Mouse (Mus musculus): Measurements from ENCODE around the gene Fanci. TPM values are rescaled to one million over a fixed set of nuclear protein-coding genes. Genes with fewer than 3 reads are reported as not detected.

Gene Fanci
- total RNA-seq, 2 experiments from 2014 or later: 0.42 to 0.50 TPM

DNA sequence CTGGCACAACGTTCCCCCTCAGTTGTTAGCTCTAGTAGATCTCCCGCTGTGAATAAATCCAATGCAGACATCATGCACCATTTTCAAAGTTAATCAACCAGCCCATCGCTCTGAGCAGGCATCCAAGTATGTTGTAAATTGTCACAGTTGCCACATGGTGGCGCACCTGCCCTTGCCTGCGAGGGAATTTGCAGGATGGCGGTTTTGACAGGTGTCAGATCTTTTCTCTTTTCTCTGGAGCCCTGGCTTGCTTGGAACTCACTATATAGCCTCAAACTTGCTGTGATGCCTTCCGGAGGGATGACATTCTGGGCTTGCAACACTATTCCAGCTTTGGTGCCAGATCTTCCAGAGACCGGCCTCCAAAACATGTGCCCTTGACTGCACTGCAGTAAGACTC lies 102.2 kb downstream of the Fanci start:
- DNase-seq (ENCODE audit: low spot score in 2 of 2): peak; percentile 66 to 68
- intact Hi-C loops (cut with DNase I): loop anchor here (10.0 kb wide), 1 partner anchor 241 kb away; the partner anchor contains the start of gene Plin1

- intact Hi-C loops (cut with DNase I): loop anchor here (1.0 to 10.0 kb wide), 3 partner anchors 99 to 239 kb away; partner anchors contain the start of gene Plin1
Observed at GRCm38 (mm10) chr7:79495988-79496815, 104.5 kb downstream of the Fanci start.

DNA sequence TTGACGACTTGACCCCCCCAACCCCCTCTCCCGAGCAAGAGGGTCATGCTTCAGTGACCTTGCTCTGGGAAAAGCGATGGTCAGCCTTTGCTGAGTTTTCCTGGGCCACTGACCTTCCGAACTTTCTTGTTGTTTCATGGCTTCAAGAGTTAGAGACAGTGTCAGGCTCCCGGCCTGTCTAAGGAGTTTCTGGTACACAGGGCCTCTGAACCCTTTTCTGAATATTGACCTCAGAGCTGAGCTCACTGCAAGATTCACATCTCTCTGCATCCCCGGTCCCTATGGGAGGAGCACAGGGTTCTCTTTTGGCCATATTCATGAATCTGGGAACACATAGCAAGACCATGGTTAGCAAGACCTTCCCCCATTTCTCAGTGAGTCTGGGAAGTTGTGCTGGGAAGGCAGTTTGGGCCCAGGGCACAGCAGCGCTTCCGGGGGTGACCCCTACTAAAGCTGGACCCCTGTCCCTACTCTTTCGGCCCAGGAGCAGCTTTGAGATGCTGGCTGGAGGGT lies 105.1 kb downstream of the Fanci start:
- no peak for DNase-seq (ENCODE audit: low spot score in 2 of 2)
- intact Hi-C loops (cut with DNase I): loop anchor here (1.0 to 10.0 kb wide), 3 partner anchors 98 to 238 kb away; partner anchors contain the start of gene Plin1

More at GRCm38 (mm10) chr7:79495988-79496815, 104.5 kb downstream of the Fanci start:
- DNase-seq (ENCODE audit: low spot score in 2 of 2): peak; percentile 91 to 92

- intact Hi-C loops (cut with DNase I): loop anchor here (5.0 to 10.0 kb wide), 2 partner anchors 155 to 237 kb away; partner anchors contain the start of gene Plin1
- DNase-seq (ENCODE audit: low spot score in 2 of 2): peak in 1 of 2 experiments; percentile 21
Observed at GRCm38 (mm10) chr7:79497701-79498115, 106.0 kb downstream of the Fanci start.

DNA sequence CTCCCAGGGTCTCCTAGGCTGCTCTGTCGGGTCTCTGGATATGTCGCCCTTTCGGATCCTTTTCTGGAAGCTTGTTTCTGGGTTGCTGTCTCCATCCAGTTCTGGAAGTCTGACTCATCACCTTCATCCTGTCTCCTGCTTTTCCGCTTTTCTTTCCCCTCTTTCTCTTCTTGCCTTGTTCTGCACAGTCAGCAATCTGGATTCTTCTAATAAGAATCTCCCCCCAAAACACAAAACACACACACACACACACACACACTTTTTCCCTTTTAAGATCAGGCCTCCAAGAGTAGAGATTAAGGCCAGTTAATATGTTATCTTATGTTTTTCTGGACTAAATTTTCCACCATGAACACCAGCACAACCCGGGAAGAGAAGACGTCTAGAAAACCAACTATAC lies 106.6 kb downstream of the Fanci start:
- DNase-seq (ENCODE audit: low spot score in 2 of 2): no peak
- intact Hi-C loops (cut with DNase I): loop anchor here (5.0 to 10.0 kb wide), 2 partner anchors 154 to 236 kb away; partner anchors contain the start of gene Plin1

GRCm38 (mm10) chr7:79498965-79499595 lies 107.4 kb downstream of the Fanci start:
- peak; percentile 40 to 42 for DNase-seq (ENCODE audit: low spot score in 2 of 2)
- intact Hi-C loops (cut with DNase I): loop anchor here (5.0 to 10.0 kb wide), 2 partner anchors 153 to 236 kb away; partner anchors contain the start of gene Plin1

Other genes with a start within 250 kb of the Fanci start
- 100 to 1,000 TPM; 185 to 203 TPM for gene Mfge8, start 242.9 kb upstream of the Fanci start, total RNA-seq (2021)
- 100 to 1,000 TPM; 107 to 115 TPM for gene Abhd2, start 118.7 kb upstream of the Fanci start, total RNA-seq (2021)
- gene Rlbp1, start 4.9 kb upstream of the Fanci start, total RNA-seq (2021): 10 to 100 TPM; 19.0 to 23.8 TPM
- 10 to 100 TPM; 77.8 to 97.5 TPM for gene Polg, start 74.4 kb downstream of the Fanci start, total RNA-seq (2021)
- 1 to 10 TPM in 1 of 2 experiments, under 1 TPM in 1; 0.82 to 1.4 TPM for gene Rhcg, start 225.7 kb downstream of the Fanci start, total RNA-seq (2021)